Mouse (Mus musculus): Measurements from ENCODE around the gene Card9.

GRCm38 (mm10) chr2:26320245-26321185, 40.2 kb downstream of the Card9 start:
- TF ChIP-seq POLR2A (IDR thresholded peaks at IDR 0.05; ENCODE audit: low read depth, low read length) (no peak), CTCF (conservative IDR thresholded peaks at IDR 0.05; ENCODE audit: insufficient read depth, insufficient read length, low read depth, low read length) (no peak)

Data from kidney, adult 2 months (tissue).